Mouse (Mus musculus) kidney, adult 2 months (tissue): Measurements from ENCODE around the gene Mgmt.

Experiments used
- CTCF ChIP-seq: fragments of 200-500 bp; conservative IDR thresholded peaks from 2 replicates; pipeline ENCODE4 v1.5.1; 2011; ENCODE audit warnings: low read depth, mild to moderate bottlenecking, control low read depth, low read length, moderate library complexity, mixed read lengths; ENCODE audit not compliant: insufficient read depth, insufficient read length
- POLR2A ChIP-seq: fragments of 200-500 bp; IDR thresholded peaks from one replicate; pipeline ENCODE4 v1.6.1; 2011; ENCODE audit warnings: low read depth, low read length, control low read depth

DNA sequence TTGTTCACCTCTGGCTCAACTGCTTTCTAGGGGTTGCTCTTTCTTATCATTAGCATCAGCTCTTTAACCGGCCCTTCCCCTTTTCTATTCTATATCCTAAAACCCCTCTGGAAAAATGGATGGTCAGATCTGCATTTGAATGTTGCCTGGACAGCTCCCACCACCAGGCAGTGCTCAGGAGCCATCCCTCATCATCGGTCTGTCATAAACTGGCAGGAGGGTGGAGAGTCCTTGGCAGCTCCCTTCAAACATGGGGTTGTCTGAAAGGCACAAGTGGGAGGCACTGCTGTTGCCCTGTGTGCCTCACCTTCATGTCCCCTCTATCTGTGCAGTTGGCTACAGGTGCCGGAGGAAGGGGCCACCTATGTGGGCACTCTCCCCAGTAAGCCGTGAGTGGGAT is 185.8 kb downstream of the Mgmt start:
- TF ChIP-seq CTCF (no peak), POLR2A (no peak)
